Mouse (Mus musculus) small intestine, adult 2 months (tissue): ENCODE measurements around the gene Ebf1. TPM values are rescaled to one million over a fixed set of nuclear protein-coding genes. Genes with fewer than 3 reads are reported as not detected.
A peak's percentile ranks its signal among the peaks of the same experiment; 100 is the strongest.

Source experiments
- H3K27ac ChIP-seq: fragments of 200-500 bp; 2 replicates; pipeline ENCODE4 v1.5.1; 2012; ENCODE audit warnings: low read depth, low read length, control low read depth, inconsistent platforms; ENCODE audit not compliant: insufficient read depth
- H3K27me3 ChIP-seq: fragments of 200-500 bp; 2 replicates; pipeline ENCODE4 v1.6.1; 2012; ENCODE audit warnings: mild to moderate bottlenecking, moderate library complexity, low read length, inconsistent platforms; ENCODE audit not compliant: control insufficient read depth, insufficient read depth
- H3K36me3 ChIP-seq: fragments of 200-500 bp; 2 replicates; pipeline ENCODE4 v1.6.1; 2012; ENCODE audit warnings: mild to moderate bottlenecking, low read length, control low read depth, inconsistent platforms; ENCODE audit not compliant: control insufficient read depth, insufficient read depth
- H3K4me1 ChIP-seq: fragments of 200-500 bp; 2 replicates; pipeline ENCODE4 v1.6.1; 2012; ENCODE audit warnings: low read length, inconsistent platforms, mixed read lengths; ENCODE audit not compliant: control insufficient read depth, insufficient read depth, insufficient read length
- H3K4me3 ChIP-seq: fragments of 200-500 bp; 2 replicates; pipeline ENCODE4 v1.5.1; 2012; ENCODE audit warnings: low read depth, mild to moderate bottlenecking, control low read depth, inconsistent platforms, low read length, moderate library complexity
- CTCF ChIP-seq: fragments of 200-500 bp; IDR thresholded peaks from 2 replicates; pipeline ENCODE4 v1.5.1; 2012; ENCODE audit warnings: low read depth, mild to moderate bottlenecking, control low read depth, inconsistent platforms, low read length, moderate library complexity, mixed read lengths; ENCODE audit not compliant: insufficient replicate concordance, insufficient read length; ENCODE audit errors: extremely low read depth
- POLR2A ChIP-seq: fragments of 200-500 bp; IDR thresholded peaks from 2 replicates; pipeline ENCODE4 v1.6.1; 2012; ENCODE audit warnings: low read depth, mild to moderate bottlenecking, control low read depth, inconsistent platforms, low read length, moderate library complexity
- WGBS: fragments of 180-500 bp; shearing (Covaris S2); methylation state at CpG from one replicate; pipeline ENCODE4 v1.1.7; 2018; 5-methylcytosine and 5-hydroxymethylcytosine counted together
- polyA plus RNA-seq: library from polyadenylated mRNA; depleted of rRNA; stranded (reverse); fragments of >200 nt; gene quantifications from 2 replicates; pipeline ENCODE4 v1.2.3, GENCODE M21; 2012

The Ebf1 gene
- polyA plus RNA-seq, 1 experiment: 2.5 TPM

- no peaks in the 10 kb centered on the region for H3K4me1 ChIP-seq
- 20% methylated on average over 20 of the region's 20 CpGs for WGBS
- H3K27ac ChIP-seq: no peak overlapping the region
- no peak overlapping the region for H3K4me3 ChIP-seq
- no peaks in the 10 kb centered on the region for H3K36me3 ChIP-seq
- no peak for TF ChIP-seq POLR2A
- no peak for TF ChIP-seq CTCF
- H3K27me3 ChIP-seq: no peaks in the 10 kb centered on the region
Measured at GRCm38 (mm10) chr11:44761128-44761996, 144.2 kb downstream of the Ebf1 start.

GRCm38 (mm10) chr11:44763992-44764835 is 147.1 kb downstream of the Ebf1 start:
- Histone ChIP-seq H3K27ac (0 out of 2 replicates have a peak overlapping the region, but pooled peaks have one; percentile 26), H3K27me3 (no peaks in the 10 kb centered on the region), H3K36me3 (no peaks in the 10 kb centered on the region), H3K4me1 (no peaks in the 10 kb centered on the region), H3K4me3 (no peak overlapping the region)
- TF ChIP-seq POLR2A: no peak
- no peak for TF ChIP-seq CTCF
- 74% methylated on average over 7 of the region's 7 CpGs for WGBS

- Histone ChIP-seq H3K27ac (peak overlapping the region; percentile 55; the same call in 1 of the 2 replicates), H3K4me3 (no peak overlapping the region), H3K4me1 (no peaks in the 10 kb centered on the region), H3K36me3 (no peaks in the 10 kb centered on the region), H3K27me3 (no peaks in the 10 kb centered on the region)
- TF ChIP-seq CTCF (no peak), POLR2A (no peak)
- 76% methylated on average over 11 of the region's 11 CpGs for WGBS
Measured at GRCm38 (mm10) chr11:44764988-44765387, 147.9 kb downstream of the Ebf1 start.

- no peak overlapping the region for H3K27ac ChIP-seq
- H3K4me1 ChIP-seq: no peaks in the 10 kb centered on the region
- TF ChIP-seq CTCF: no peak
- TF ChIP-seq POLR2A: no peak
- no peaks in the 10 kb centered on the region for H3K27me3 ChIP-seq
- H3K4me3 ChIP-seq: no peak overlapping the region
- WGBS: 52% methylated on average over 5 of the region's 5 CpGs
- no peaks in the 10 kb centered on the region for H3K36me3 ChIP-seq
Measured at GRCm38 (mm10) chr11:44766246-44766645, 149.1 kb downstream of the Ebf1 start.

GRCm38 (mm10) chr11:44767322-44767721 is 150.2 kb downstream of the Ebf1 start:
- no peak overlapping the region for H3K4me3 ChIP-seq
- WGBS: 36% methylated on average over 3 of the region's 3 CpGs
- H3K36me3 ChIP-seq: no peaks in the 10 kb centered on the region
- H3K27me3 ChIP-seq: no peaks in the 10 kb centered on the region
- TF ChIP-seq POLR2A (no peak), CTCF (no peak)
- H3K4me1 ChIP-seq: no peaks in the 10 kb centered on the region
- H3K27ac ChIP-seq: no peak overlapping the region

- TF ChIP-seq CTCF: no peak
- H3K36me3 ChIP-seq: no peaks in the 10 kb centered on the region
Measured at GRCm38 (mm10) chr11:44768346-44768745, 151.2 kb downstream of the Ebf1 start.

More at GRCm38 (mm10) chr11:44768346-44768745, 151.2 kb downstream of the Ebf1 start:
- 68% methylated on average over 5 of the region's 5 CpGs for WGBS
- Histone ChIP-seq H3K27ac (no peak overlapping the region), H3K4me3 (no peak overlapping the region), H3K27me3 (no peaks in the 10 kb centered on the region), H3K4me1 (no peaks in the 10 kb centered on the region)
